Mouse (Mus musculus) MEL (cell line): ENCODE measurements around the gene Fap. TPM values are rescaled to one million over a fixed set of nuclear protein-coding genes. Genes with fewer than 3 reads are reported as not detected.

Experiments used
- DNase-seq: peaks from one replicate; pipeline ENCODE4 v3.0.0; 2011; ENCODE audit warnings: low read depth, low spot score
- H3K27ac ChIP-seq: 2 replicates; pipeline ENCODE4 v1.5.1; 2012; ENCODE audit warnings: low read depth, mild to moderate bottlenecking, control low read depth, low read length, moderate library complexity; ENCODE audit not compliant: control insufficient read depth
- H3K27me3 ChIP-seq, 2 experiments: fragments of 150-350 bp in 1 of 2; sonication (generic) in 1 of 2; 2 replicates each; pipeline ENCODE4 v1.6.1; 2012; ENCODE audit warnings: low read length in 2 of 2, mild to moderate bottlenecking in 2 of 2, improper control_type of control experiment in 1 of 2, moderate library complexity in 1 of 2; ENCODE audit not compliant: insufficient read depth in 2 of 2, control insufficient read depth in 1 of 2
- H3K36me3 ChIP-seq, 2 experiments: 2 replicates each; pipeline ENCODE4 v1.6.1; 2012 to 2014; ENCODE audit warnings: low read length in 2 of 2, improper control_type of control experiment in 1 of 2, inconsistent platforms in 1 of 2, mild to moderate bottlenecking in 1 of 2; ENCODE audit not compliant: insufficient read depth in 2 of 2, control insufficient read depth in 1 of 2
- H3K4me1 ChIP-seq, 2 experiments: fragments of 150-350 bp in 1 of 2; sonication (generic) in 1 of 2; 2 replicates each; pipeline ENCODE4 v1.6.1; 2012; ENCODE audit warnings: low read length in 2 of 2, improper control_type of control experiment in 1 of 2, mild to moderate bottlenecking in 1 of 2; ENCODE audit not compliant: insufficient read depth in 2 of 2, control insufficient read depth in 1 of 2
- H3K4me3 ChIP-seq, 2 experiments: fragments of 150-350 bp in 1 of 2; sonication (generic) in 1 of 2; 2 replicates each; pipeline ENCODE4 v1.5.1; 2012; ENCODE audit warnings: low read depth in 2 of 2, low read length in 2 of 2, mild to moderate bottlenecking in 2 of 2, moderate library complexity in 2 of 2, control low read depth in 1 of 2, improper control_type of control experiment in 1 of 2; ENCODE audit not compliant: control insufficient read depth in 1 of 2, insufficient read depth in 1 of 2
- H3K79me2 ChIP-seq: 2 replicates; pipeline ENCODE4 v1.6.1; 2012; ENCODE audit warnings: mild to moderate bottlenecking, low read length, moderate library complexity; ENCODE audit not compliant: control insufficient read depth, poor library complexity, insufficient read depth
- H3K9ac ChIP-seq: 2 replicates; pipeline ENCODE4 v1.6.1; 2012; ENCODE audit warnings: low read depth, mild to moderate bottlenecking, control low read depth, low read length, moderate library complexity; ENCODE audit not compliant: control insufficient read depth, poor library complexity, severe bottlenecking
- H3K9me3 ChIP-seq: fragments of 150-350 bp; sonication (generic); replicated peaks from 2 replicates; pipeline ENCODE4 v1.6.1; 2012; ENCODE audit warnings: mild to moderate bottlenecking, low read length, improper control_type of control experiment, moderate library complexity; ENCODE audit not compliant: insufficient read depth
- CHD1 ChIP-seq: IDR thresholded peaks from 2 replicates; pipeline ENCODE4 v1.6.1; 2012; ENCODE audit warnings: low read depth, mild to moderate bottlenecking, inconsistent platforms, low read length, improper control_type of control experiment
- CHD2 ChIP-seq: IDR thresholded peaks from 2 replicates; pipeline ENCODE4 v1.6.1; 2011; ENCODE audit warnings: low read length, improper control_type of control experiment
- CTCF ChIP-seq, 3 experiments: IDR thresholded peaks in 2 of 3; conservative IDR thresholded peaks in 1 of 3; 2 replicates each; pipeline ENCODE4 v1.5.1; 2011 to 2012; ENCODE audit warnings: low read length in 3 of 3, low read depth in 2 of 3, mild to moderate bottlenecking in 2 of 3, improper control_type of control experiment in 1 of 3, inconsistent platforms in 1 of 3, mixed read lengths in 1 of 3, moderate library complexity in 1 of 3; ENCODE audit not compliant: control insufficient read depth in 1 of 3, insufficient read depth in 1 of 3, poor library complexity in 1 of 3, severe bottlenecking in 1 of 3
- ELF1 ChIP-seq: IDR thresholded peaks from 2 replicates; pipeline ENCODE4 v1.6.1; 2014; ENCODE audit warnings: low read depth, mild to moderate bottlenecking, inconsistent platforms, low read length, improper control_type of control experiment, moderate library complexity
- GABPA ChIP-seq: IDR thresholded peaks from 2 replicates; pipeline ENCODE4 v1.6.1; 2012; ENCODE audit warnings: low read depth, mild to moderate bottlenecking, inconsistent platforms, low read length, improper control_type of control experiment, moderate library complexity
- GATA1 ChIP-seq: IDR thresholded peaks from 2 replicates; pipeline ENCODE4 v1.6.1; 2011; ENCODE audit warnings: low read depth, low read length, improper control_type of control experiment
- HCFC1 ChIP-seq: IDR thresholded peaks from 2 replicates; pipeline ENCODE4 v1.6.1; 2012; ENCODE audit warnings: low read depth, mild to moderate bottlenecking, inconsistent platforms, low read length, improper control_type of control experiment, moderate library complexity
- JUND ChIP-seq: IDR thresholded peaks from 2 replicates; pipeline ENCODE4 v1.6.1; 2011; ENCODE audit warnings: low read depth, mild to moderate bottlenecking, improper control_type of control experiment, low read length
- MAZ ChIP-seq: IDR thresholded peaks from 2 replicates; pipeline ENCODE4 v1.6.1; 2012; ENCODE audit warnings: low read depth, mild to moderate bottlenecking, inconsistent platforms, low read length, improper control_type of control experiment
- MXI1 ChIP-seq: IDR thresholded peaks from 2 replicates; pipeline ENCODE4 v1.6.1; 2011; ENCODE audit warnings: mild to moderate bottlenecking, low read depth, low read length, improper control_type of control experiment
- MYC ChIP-seq: IDR thresholded peaks from 2 replicates; pipeline ENCODE4 v1.6.1; 2011; ENCODE audit warnings: low read depth, mild to moderate bottlenecking, low read length, improper control_type of control experiment, moderate library complexity
- POLR2A ChIP-seq, 2 experiments: IDR thresholded peaks; 2 replicates each; pipeline ENCODE4 v1.6.1; 2011 to 2012; ENCODE audit warnings: low read length in 2 of 2, mild to moderate bottlenecking in 2 of 2, control low read depth in 1 of 2, improper control_type of control experiment in 1 of 2, low read depth in 1 of 2, moderate library complexity in 1 of 2; ENCODE audit not compliant: control insufficient read depth in 1 of 2, insufficient read depth in 1 of 2, poor library complexity in 1 of 2
- POLR2AphosphoS5 ChIP-seq: IDR thresholded peaks from 2 replicates; pipeline ENCODE4 v1.6.1; 2012; ENCODE audit warnings: low read depth, borderline replicate concordance, mild to moderate bottlenecking, inconsistent platforms, low read length, moderate library complexity, mixed read lengths
- RAD21 ChIP-seq: IDR thresholded peaks from 2 replicates; pipeline ENCODE4 v1.6.1; 2011; ENCODE audit warnings: mild to moderate bottlenecking, low read depth, low read length, improper control_type of control experiment
- SIN3A ChIP-seq: IDR thresholded peaks from 2 replicates; pipeline ENCODE4 v1.6.1; 2012; ENCODE audit warnings: low read length, improper control_type of control experiment, inconsistent platforms
- TCF12 ChIP-seq: IDR thresholded peaks from 2 replicates; pipeline ENCODE4 v1.6.1; 2014; ENCODE audit warnings: low read depth, mild to moderate bottlenecking, inconsistent platforms, low read length, improper control_type of control experiment, moderate library complexity
- USF2 ChIP-seq, 2 experiments: IDR thresholded peaks; 2 replicates each; pipeline ENCODE4 v1.6.1; 2011 to 2012; ENCODE audit warnings: improper control_type of control experiment in 2 of 2, low read length in 2 of 2, borderline replicate concordance in 1 of 2, inconsistent platforms in 1 of 2, low read depth in 1 of 2, mild to moderate bottlenecking in 1 of 2; ENCODE audit not compliant: insufficient read depth in 1 of 2
- ZC3H11A ChIP-seq: IDR thresholded peaks from 2 replicates; pipeline ENCODE4 v1.6.1; 2012; ENCODE audit warnings: low read depth, mild to moderate bottlenecking, inconsistent platforms, low read length, improper control_type of control experiment
- ZKSCAN1 ChIP-seq: IDR thresholded peaks from 2 replicates; pipeline ENCODE4 v1.6.1; 2012; ENCODE audit warnings: low read depth, mild to moderate bottlenecking, inconsistent platforms, low read length, improper control_type of control experiment, moderate library complexity
- ZMIZ1 ChIP-seq: IDR thresholded peaks from 2 replicates; pipeline ENCODE4 v1.6.1; 2012; ENCODE audit warnings: low read depth, mild to moderate bottlenecking, inconsistent platforms, low read length, improper control_type of control experiment, moderate library complexity
- polyA plus RNA-seq, 2 experiments: library from polyadenylated mRNA; stranded (reverse) in 1 of 2; unstranded in 1 of 2; fragments of >175 nt in 1 of 2; fragments of >200 nt in 1 of 2; gene quantifications; 2 replicates each; pipeline versions ENCODE4 v1.2.1 to v1.2.4; 2012; ENCODE audit warnings: low replicate concordance in 2 of 2, low read depth in 1 of 2; ENCODE audit not compliant: insufficient read length in 2 of 2, insufficient read depth in 1 of 2, missing spikeins in 1 of 2
- total RNA-seq: library from RNA; depleted of rRNA; stranded (reverse); fragments of 300-350 nt; gene quantifications from 2 replicates; pipeline ENCODE4 v1.2.3, GENCODE M21; 2012

The Fap gene
- total and polyA plus RNA-seq, 3 experiments = 0.17 to 0.23 TPM; not detected in 1

GRCm38 (mm10) chr2:62618934-62619341 lies 45.1 kb upstream of the Fap start (continued):
- no peak for TF ChIP-seq ZKSCAN1
- TF ChIP-seq JUND = peak; percentile 93
- peak; percentile 75 for TF ChIP-seq CHD2
- TF ChIP-seq GATA1 = peak; percentile 100
- TF ChIP-seq TCF12 = peak; percentile 99
- TF ChIP-seq CHD1 = no peak
- peak; percentile 86; the same call in 1 of the 2 replicates for TF ChIP-seq ZMIZ1
- no peak for TF ChIP-seq RAD21
- TF ChIP-seq MXI1 = no peak
- TF ChIP-seq MYC = 0 out of 2 replicates have a peak, but pooled peaks have one; percentile 3
- TF ChIP-seq POLR2A (IDR thresholded peaks at IDR 0.05; ENCODE audit: control insufficient read depth in 1 of 2, insufficient read depth in 1 of 2, low read depth in 1 of 2, low read length in 2 of 2, poor library complexity in 1 of 2) = no peak
- TF ChIP-seq MAZ = 0 out of 2 replicates have a peak, but pooled peaks have one; percentile 76
- peak; percentile 99 for TF ChIP-seq SIN3A

GRCm38 (mm10) chr2:62613133-62613532 lies 39.3 kb upstream of the Fap start:
- Histone ChIP-seq H3K4me3 (no peak overlapping the region), H3K27me3 (no peaks in the 10 kb centered on the region), H3K79me2 (no peaks in the 10 kb centered on the region; the same call in 1 of the 2 replicates), H3K27ac (no peak overlapping the region), H3K36me3 (peaks cover 13 to 17% of the 10 kb centered on the region in 2 experiments), H3K4me1 (peaks cover 9% of the 10 kb centered on the region in 2 experiments), H3K9ac (no peak overlapping the region), H3K9me3 (no peaks in the 10 kb centered on the region)
- no peak for DNase-seq
- TF ChIP-seq CTCF (IDR thresholded peaks at IDR 0.05 in 2 of 3, conservative IDR thresholded peaks at IDR 0.05 in 1 of 3; ENCODE audit: control insufficient read depth in 1 of 3, insufficient read depth in 1 of 3, low read depth in 2 of 3, low read length in 3 of 3, poor library complexity in 1 of 3, severe bottlenecking in 1 of 3) = no peak
- TF ChIP-seq ZC3H11A = no peak
- TF ChIP-seq SIN3A = no peak
- no peak for TF ChIP-seq ZKSCAN1
- TF ChIP-seq GABPA = no peak
- TF ChIP-seq ZMIZ1 = no peak
- TF ChIP-seq MYC = no peak
- no peak for TF ChIP-seq RAD21
- TF ChIP-seq ELF1 = no peak
- TF ChIP-seq HCFC1 = no peak
- TF ChIP-seq POLR2AphosphoS5 = no peak
- TF ChIP-seq USF2 (IDR thresholded peaks at IDR 0.05; ENCODE audit: borderline replicate concordance in 1 of 2, insufficient read depth in 1 of 2, low read depth in 1 of 2, low read length in 2 of 2) = no peak
